Mouse (Mus musculus) kidney, postnatal 0 days (tissue): ENCODE results near the gene Sall1. TPM values are rescaled to one million over a fixed set of nuclear protein-coding genes. Genes with fewer than 3 reads are reported as not detected.

Experiments
- ATAC-seq: fragments of 200-750 bp; cut with Nextera tagmentation; replicated peaks from 2 replicates; pipeline ENCODE4 v1.8.0; 2017; ENCODE audit warnings: low read depth, moderate number of reproducible peaks, moderate TSS enrichment, moderate library complexity; ENCODE audit not compliant: low FRiP score
- DNase-seq: peaks from one replicate; pipeline ENCODE4 v3.0.0-alpha.2; 2016; ENCODE audit warnings: low spot score
- H3K27ac ChIP-seq: fragments of 300-500 bp; sonication (generic); 2 replicates; pipeline ENCODE4 v1.5.1; 2014; ENCODE audit warnings: mild to moderate bottlenecking
- H3K27me3 ChIP-seq: fragments of 300-500 bp; sonication (generic); 2 replicates; pipeline ENCODE4 v1.6.1; 2014; ENCODE audit warnings: low read length, mixed read lengths; ENCODE audit not compliant: insufficient read depth
- H3K36me3 ChIP-seq: fragments of 300-500 bp; sonication (generic); 2 replicates; pipeline ENCODE4 v1.6.1; 2014; ENCODE audit warnings: low read length, mixed read lengths; ENCODE audit not compliant: insufficient read depth
- H3K4me1 ChIP-seq: fragments of 300-500 bp; sonication (generic); replicated peaks from 2 replicates; pipeline ENCODE4 v1.6.1; 2014; ENCODE audit warnings: antibody characterized with exemption, low read length, mixed read lengths; ENCODE audit not compliant: insufficient read depth
- H3K4me2 ChIP-seq: fragments of 300-500 bp; sonication (generic); 2 replicates; pipeline ENCODE4 v1.6.1; 2014; ENCODE audit warnings: mild to moderate bottlenecking, low read length, moderate library complexity, mixed read lengths
- H3K4me3 ChIP-seq: fragments of 300-500 bp; sonication (generic); replicated peaks from 2 replicates; pipeline ENCODE4 v1.5.1; 2014; ENCODE audit warnings: low read depth, low read length
- H3K9ac ChIP-seq: fragments of 300-500 bp; sonication (generic); 2 replicates; pipeline ENCODE4 v1.6.1; 2014; ENCODE audit warnings: low read depth, low read length
- H3K9me3 ChIP-seq: fragments of 300-500 bp; sonication (generic); replicated peaks from 2 replicates; pipeline ENCODE4 v1.6.1; 2016; ENCODE audit warnings: low read length, inconsistent platforms, mixed read lengths
- CTCF ChIP-seq: IDR thresholded peaks from 2 replicates; pipeline ENCODE4 v1.5.1; 2016; ENCODE audit warnings: antibody characterized with exemption, low read depth, mild to moderate bottlenecking, moderate library complexity
- WGBS: fragments of 180-500 bp; shearing (Covaris S2); extraction: QIAGEN DNeasy Blood & Tissue Kit; methylation state at CpG from one replicate; pipeline ENCODE4 v1.1.7; 2014; 5-methylcytosine and 5-hydroxymethylcytosine counted together
- polyA plus RNA-seq: library from polyadenylated mRNA; unstranded; fragments of >200 nt; fragmentation: Nextera tagmentation; extraction: Ambion mirVana; gene quantifications from 2 replicates; pipeline ENCODE4 v1.2.1, GENCODE M21; 2015

The Sall1 gene
- 24.6 and 25.6 TPM in 2 replicates for polyA plus RNA-seq

DNA sequence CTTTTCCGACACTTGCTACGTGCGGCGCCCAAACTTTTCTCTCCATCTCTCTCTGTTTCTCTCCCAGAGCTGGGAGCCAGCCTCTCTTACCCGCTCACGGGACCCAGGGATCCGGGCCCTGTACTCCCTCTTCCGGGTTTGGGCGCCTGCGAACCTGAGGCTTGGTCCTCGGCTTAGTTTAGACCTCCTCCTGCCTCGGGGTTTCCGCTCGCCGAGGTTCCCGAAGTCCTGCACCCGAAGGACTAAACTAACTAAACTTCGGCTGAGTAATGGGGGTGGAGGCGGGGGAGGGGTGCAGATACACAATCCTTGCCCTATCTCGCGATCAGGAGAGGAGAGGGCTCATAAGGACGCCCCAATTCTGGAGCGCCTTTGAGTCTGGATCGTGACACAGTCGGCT is at the start of gene Sall1:
TSS of gene Sall1 (minus strand) at position 223 of the 400 bp plus-strand sequence.
- DNase-seq: peak; percentile 53
- Histone ChIP-seq H3K9me3 (no peaks in the 10 kb centered on the region), H3K4me1 (0 out of 2 replicates have a peak, but pooled peaks cover 17% of the 10 kb centered on the region), H3K27me3 (0 out of 2 replicates have a peak, but pooled peaks cover 6% of the 10 kb centered on the region), H3K27ac (peak within 1 kb of the TSS; percentile 98), H3K4me3 (peak within 1 kb of the TSS; percentile 83), H3K9ac (peak within 1 kb of the TSS; percentile 97), H3K4me2 (peak within 1 kb of the TSS; percentile 76), H3K36me3 (no peaks in the 10 kb centered on the region)
- 0% methylated on average over 25 of the region's 25 CpGs for WGBS
- ATAC-seq: peak; percentile 12
- TF ChIP-seq CTCF: no peak

DNA sequence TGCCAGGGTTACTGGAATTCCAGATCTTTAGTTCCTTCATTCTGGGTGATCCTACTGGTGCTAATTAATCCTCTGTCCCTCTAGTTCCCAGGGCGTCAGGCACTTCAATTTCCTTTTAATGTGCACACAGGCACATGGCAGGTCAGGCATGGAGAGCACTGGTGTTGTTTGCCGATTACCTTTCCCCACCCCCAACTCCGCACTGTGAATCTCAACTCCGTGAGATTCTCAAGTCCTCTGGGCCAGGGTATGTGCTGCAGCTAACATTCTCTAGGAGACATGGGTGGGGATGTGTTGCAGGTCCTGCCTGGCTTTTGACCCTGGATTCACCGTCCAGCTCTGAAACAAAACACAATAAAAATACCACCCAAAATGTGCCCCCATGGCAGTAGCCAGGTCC is 46.0 kb upstream of the Sall1 start:
- ATAC-seq: 0 out of 2 replicates have a peak, but pooled peaks have one; percentile 29

DNA sequence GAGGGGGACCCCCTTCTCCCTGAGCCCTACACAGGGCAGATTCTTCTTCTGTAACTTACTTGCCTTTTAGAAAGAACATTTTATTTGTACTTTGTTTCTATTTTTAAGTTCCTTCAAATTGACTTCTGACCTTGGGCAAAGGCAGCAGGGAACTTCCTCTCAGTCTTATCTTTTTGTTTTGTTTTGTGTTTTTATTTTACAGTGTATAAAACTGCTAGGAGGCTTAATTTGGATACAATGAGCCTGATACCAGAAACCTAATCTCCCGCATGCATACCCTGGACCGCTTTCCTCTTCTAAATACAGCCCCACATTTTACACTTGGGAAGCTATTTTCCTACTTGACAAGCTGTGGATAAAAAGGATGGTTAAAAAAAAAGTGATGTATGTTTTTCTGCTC is 35.2 kb upstream of the Sall1 start:
- H3K4me3 ChIP-seq: no peak overlapping the region
- H3K27ac ChIP-seq: no peak overlapping the region
- no peaks in the 10 kb centered on the region for H3K36me3 ChIP-seq
- TF ChIP-seq CTCF: no peak
- DNase-seq (no peak), ATAC-seq (no peak)
- H3K27me3 ChIP-seq: no peaks in the 10 kb centered on the region
- no peaks in the 10 kb centered on the region; the same call in 1 of the 2 replicates for H3K4me1 ChIP-seq
- no peak overlapping the region for H3K9ac ChIP-seq
- WGBS: 56% methylated on average over 2 of the region's 2 CpGs
- no peaks in the 10 kb centered on the region for H3K9me3 ChIP-seq
- no peak overlapping the region for H3K4me2 ChIP-seq

More for the DNA sequence above, 46.0 kb upstream of the Sall1 start:
- TF ChIP-seq CTCF: no peak
- Histone ChIP-seq H3K27ac (no peak overlapping the region), H3K4me3 (no peak overlapping the region), H3K4me2 (no peak overlapping the region), H3K36me3 (no peaks in the 10 kb centered on the region), H3K9me3 (no peaks in the 10 kb centered on the region), H3K27me3 (no peaks in the 10 kb centered on the region), H3K4me1 (no peaks in the 10 kb centered on the region), H3K9ac (no peak overlapping the region)
- 22% methylated on average over 5 of the region's 5 CpGs for WGBS
- no peak for DNase-seq

DNA sequence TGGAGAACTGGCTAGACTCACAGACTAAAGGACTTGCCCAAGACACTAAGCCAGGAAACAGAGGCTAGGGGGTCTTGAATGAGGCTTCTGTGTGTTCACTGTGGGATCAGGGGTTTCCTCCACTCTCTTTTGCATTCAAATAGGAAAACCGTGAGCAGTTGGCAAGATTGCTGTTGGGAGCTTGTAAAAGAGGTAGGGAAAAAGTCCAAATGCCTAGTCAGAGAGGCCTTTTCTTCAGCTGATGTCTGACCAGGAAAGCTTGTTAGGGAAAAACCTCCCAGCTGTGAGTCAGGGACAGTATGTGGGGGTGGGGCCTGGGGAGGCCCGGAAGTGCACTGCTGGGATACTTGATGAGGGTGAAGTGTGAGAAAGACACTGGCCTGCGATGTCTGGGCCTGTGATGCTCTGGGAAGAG is 29.0 kb upstream of the Sall1 start:
- Histone ChIP-seq H3K4me2 (no peak overlapping the region), H3K4me1 (no peaks in the 10 kb centered on the region; the same call in 1 of the 2 replicates), H3K27me3 (no peaks in the 10 kb centered on the region), H3K27ac (no peak overlapping the region), H3K9ac (no peak overlapping the region), H3K36me3 (no peaks in the 10 kb centered on the region), H3K4me3 (no peak overlapping the region), H3K9me3 (no peaks in the 10 kb centered on the region)
- 6% methylated on average over 3 of the region's 3 CpGs for WGBS
- DNase-seq: peak; percentile 35
- ATAC-seq: no peak
- TF ChIP-seq CTCF: no peak

DNA sequence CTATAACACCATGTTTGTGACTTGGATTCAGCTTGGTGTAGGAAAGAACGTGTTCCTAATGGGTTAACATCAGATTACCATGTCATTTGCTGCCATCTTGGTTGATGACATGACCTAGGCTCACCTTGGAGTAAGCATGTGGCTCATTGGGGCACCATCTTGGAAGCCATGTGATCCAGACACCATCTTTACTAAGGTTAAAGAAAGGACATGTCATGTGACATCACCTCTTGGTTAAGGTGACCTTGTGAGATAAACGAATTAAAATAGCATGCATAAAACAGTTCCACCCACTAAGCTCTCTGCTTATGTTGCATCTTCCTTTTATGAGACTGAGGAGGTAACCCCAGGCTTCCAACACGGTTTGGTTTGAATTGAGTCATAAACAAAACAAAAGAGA is 23.5 kb upstream of the Sall1 start:
- 75% methylated on average over 3 of the region's 3 CpGs for WGBS
- no peak overlapping the region for H3K27ac ChIP-seq
- no peaks in the 10 kb centered on the region for H3K36me3 ChIP-seq
- no peaks in the 10 kb centered on the region for H3K27me3 ChIP-seq
- no peak for ATAC-seq
- H3K4me3 ChIP-seq: no peak overlapping the region
- H3K4me1 ChIP-seq: no peaks in the 10 kb centered on the region
- no peak overlapping the region for H3K4me2 ChIP-seq
- no peaks in the 10 kb centered on the region for H3K9me3 ChIP-seq
- no peak overlapping the region for H3K9ac ChIP-seq
- no peak for TF ChIP-seq CTCF
- no peak for DNase-seq

- ATAC-seq: no peak
- no peak overlapping the region for H3K9ac ChIP-seq
- no peaks in the 10 kb centered on the region for H3K27me3 ChIP-seq
- no peak for TF ChIP-seq CTCF
- H3K9me3 ChIP-seq: no peaks in the 10 kb centered on the region
- H3K27ac ChIP-seq: no peak overlapping the region
- 35% methylated on average over 9 of the region's 9 CpGs for WGBS
- H3K4me3 ChIP-seq: no peak overlapping the region
- H3K36me3 ChIP-seq: no peaks in the 10 kb centered on the region
- H3K4me2 ChIP-seq: no peak overlapping the region
- no peaks in the 10 kb centered on the region for H3K4me1 ChIP-seq
- peak; percentile 57 for DNase-seq
Observed at GRCm38 (mm10) chr8:89064042-89064441, 20.1 kb upstream of the Sall1 start.
